Mouse (Mus musculus): ENCODE results near the gene Macf1. TPM values are rescaled to one million over a fixed set of nuclear protein-coding genes. Genes with fewer than 3 reads are reported as not detected.

Gene Macf1
- total and polyA plus RNA-seq, 2 experiments from 2014 or later, result 57.3 to 243 TPM

DNA sequence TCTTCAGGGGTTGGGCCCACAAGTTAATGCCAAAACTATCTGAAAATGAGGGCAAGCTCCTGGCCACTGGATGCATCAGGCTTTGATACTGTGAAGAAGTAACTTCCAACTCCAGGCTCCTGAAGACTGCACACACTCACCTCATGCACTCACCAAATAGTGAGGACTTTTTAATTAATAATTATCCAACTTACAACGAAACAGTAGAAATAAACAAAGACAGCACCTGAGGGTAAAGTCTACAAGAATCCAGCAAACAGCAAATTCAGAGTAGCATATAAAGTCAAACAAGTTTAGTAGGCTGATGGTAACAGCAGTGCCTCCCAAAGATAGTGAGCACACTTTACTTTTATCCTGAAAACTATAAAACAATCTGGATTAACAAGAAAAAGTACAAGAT is 168.5 kb downstream of the Macf1 start:
- Histone ChIP-seq H3K36me3 (ENCODE audit: insufficient read depth, low read length) (peaks cover 17% of the 10 kb centered on the region), H3K9me3 (ENCODE audit: low read length) (no peaks in the 10 kb centered on the region), H3K9ac (replicated peaks; ENCODE audit: low read length) (no peak overlapping the region), H3K4me1 (ENCODE audit: insufficient read depth, low read length) (no peaks in the 10 kb centered on the region), H3K27me3 (ENCODE audit: insufficient read depth, low read length) (no peaks in the 10 kb centered on the region), H3K4me3 (ENCODE audit: low read length) (no peak overlapping the region), H3K27ac (no peak overlapping the region), H3K4me2 (ENCODE audit: low read depth, low read length) (no peak overlapping the region)
- 82% methylated on average over 1 of the region's 1 CpGs for WGBS
- ATAC-seq (no peak), DNase-seq (ENCODE audit: low spot score) (no peak)
- TF ChIP-seq CTCF (IDR thresholded peaks at IDR 0.05; ENCODE audit: low read depth), result no peak

DNA sequence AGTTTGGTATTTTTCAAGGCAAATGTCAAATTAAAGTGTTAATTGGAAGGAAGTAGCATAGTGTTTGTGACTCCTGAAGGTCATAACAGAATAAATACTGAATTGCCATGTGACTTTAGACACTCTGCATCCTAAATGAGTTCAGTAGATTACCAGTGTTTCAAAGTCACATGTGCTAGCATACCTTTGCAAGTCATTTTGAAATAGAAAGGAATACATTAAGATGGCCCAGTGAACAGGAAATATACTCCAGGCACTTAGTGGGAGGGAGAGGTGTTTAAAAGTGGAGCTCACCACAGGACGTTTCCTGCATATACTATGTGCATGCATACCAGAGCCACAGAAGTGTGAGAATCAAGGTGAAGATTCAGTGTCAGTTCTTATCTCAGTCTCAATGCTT is 174.0 kb downstream of the Macf1 start:
- Histone ChIP-seq H3K4me1 (ENCODE audit: insufficient read depth, low read length) (no peaks in the 10 kb centered on the region), H3K9me3 (ENCODE audit: low read length) (no peaks in the 10 kb centered on the region), H3K36me3 (ENCODE audit: insufficient read depth, low read length) (peaks cover 57% of the 10 kb centered on the region), H3K4me3 (ENCODE audit: low read length) (no peak overlapping the region), H3K9ac (replicated peaks; ENCODE audit: low read length) (no peak overlapping the region), H3K27ac (no peak overlapping the region), H3K4me2 (ENCODE audit: low read depth, low read length) (no peak overlapping the region), H3K27me3 (ENCODE audit: insufficient read depth, low read length) (no peaks in the 10 kb centered on the region)
- DNase-seq (ENCODE audit: low spot score), result no peak
- TF ChIP-seq CTCF (IDR thresholded peaks at IDR 0.05; ENCODE audit: low read depth), result no peak
- no peak for ATAC-seq
- 56% methylated on average over 1 of the region's 1 CpGs for WGBS

DNA sequence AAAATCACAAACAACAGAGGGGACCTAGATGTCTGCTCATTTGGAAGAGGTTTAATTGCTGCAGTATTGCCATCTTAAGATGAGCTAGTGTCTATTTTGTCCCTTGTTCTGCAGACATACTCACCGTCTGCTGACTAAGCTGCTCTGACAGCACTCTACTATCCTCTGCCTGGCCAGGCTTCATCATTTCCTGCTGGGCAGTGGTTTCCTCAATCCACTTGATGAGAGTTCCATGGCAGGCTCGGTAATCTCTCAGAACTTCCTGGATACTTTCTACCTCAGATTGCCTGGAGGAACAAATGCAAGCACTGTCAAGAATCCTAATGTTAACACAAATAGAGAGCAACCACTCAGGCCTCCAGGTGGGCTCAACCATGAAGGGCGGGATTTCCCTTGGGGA is 195.1 kb downstream of the Macf1 start:
- peaks cover 71% of the 10 kb centered on the region for H3K36me3 ChIP-seq (ENCODE audit: insufficient read depth, low read length)

DNA sequence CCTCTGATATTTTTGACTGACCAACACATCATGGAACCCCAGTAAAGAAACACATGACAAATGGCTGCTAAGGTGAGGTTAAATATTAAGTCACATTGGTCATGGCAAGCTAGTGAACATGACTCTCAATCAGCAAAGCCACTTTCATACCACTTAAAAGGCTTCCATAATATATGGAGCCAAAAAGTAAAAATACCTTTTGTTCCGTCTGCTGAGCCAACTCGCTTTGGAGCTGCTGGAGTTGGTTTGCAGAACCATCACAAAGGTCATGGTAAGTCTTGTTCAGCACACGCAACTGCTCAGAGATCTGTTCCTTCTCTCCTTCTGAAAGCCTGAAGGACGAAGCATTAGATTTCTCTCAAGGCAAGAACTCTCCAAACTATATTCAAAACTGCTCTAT is 204.2 kb downstream of the Macf1 start:
- no peak for TF ChIP-seq CTCF (IDR thresholded peaks at IDR 0.05; ENCODE audit: low read depth)
- H3K4me3 ChIP-seq (ENCODE audit: low read length), result no peak overlapping the region
- peaks cover 37% of the 10 kb centered on the region for H3K36me3 ChIP-seq (ENCODE audit: insufficient read depth, low read length)
- no peak overlapping the region for H3K4me2 ChIP-seq (ENCODE audit: low read depth, low read length)
- no peaks in the 10 kb centered on the region for H3K4me1 ChIP-seq (ENCODE audit: insufficient read depth, low read length)
- ATAC-seq (no peak), DNase-seq (ENCODE audit: low spot score) (no peak)
- H3K27ac ChIP-seq, result no peak overlapping the region
- 91% methylated on average over 4 of the region's 4 CpGs for WGBS
- H3K27me3 ChIP-seq (ENCODE audit: insufficient read depth, low read length), result no peaks in the 10 kb centered on the region
- H3K9ac ChIP-seq (replicated peaks; ENCODE audit: low read length), result no peak overlapping the region
- no peaks in the 10 kb centered on the region for H3K9me3 ChIP-seq (ENCODE audit: low read length)

More for the DNA sequence above, 195.1 kb downstream of the Macf1 start:
- ATAC-seq (no peak), DNase-seq (ENCODE audit: low spot score) (no peak)
- TF ChIP-seq CTCF (IDR thresholded peaks at IDR 0.05; ENCODE audit: low read depth), result no peak
- Histone ChIP-seq H3K9me3 (ENCODE audit: low read length) (no peaks in the 10 kb centered on the region), H3K9ac (replicated peaks; ENCODE audit: low read length) (no peak overlapping the region), H3K27ac (no peak overlapping the region), H3K4me1 (ENCODE audit: insufficient read depth, low read length) (no peaks in the 10 kb centered on the region), H3K27me3 (ENCODE audit: insufficient read depth, low read length) (no peaks in the 10 kb centered on the region), H3K4me2 (ENCODE audit: low read depth, low read length) (no peak overlapping the region), H3K4me3 (ENCODE audit: low read length) (no peak overlapping the region)
- 85% methylated on average over 3 of the region's 3 CpGs for WGBS

DNA sequence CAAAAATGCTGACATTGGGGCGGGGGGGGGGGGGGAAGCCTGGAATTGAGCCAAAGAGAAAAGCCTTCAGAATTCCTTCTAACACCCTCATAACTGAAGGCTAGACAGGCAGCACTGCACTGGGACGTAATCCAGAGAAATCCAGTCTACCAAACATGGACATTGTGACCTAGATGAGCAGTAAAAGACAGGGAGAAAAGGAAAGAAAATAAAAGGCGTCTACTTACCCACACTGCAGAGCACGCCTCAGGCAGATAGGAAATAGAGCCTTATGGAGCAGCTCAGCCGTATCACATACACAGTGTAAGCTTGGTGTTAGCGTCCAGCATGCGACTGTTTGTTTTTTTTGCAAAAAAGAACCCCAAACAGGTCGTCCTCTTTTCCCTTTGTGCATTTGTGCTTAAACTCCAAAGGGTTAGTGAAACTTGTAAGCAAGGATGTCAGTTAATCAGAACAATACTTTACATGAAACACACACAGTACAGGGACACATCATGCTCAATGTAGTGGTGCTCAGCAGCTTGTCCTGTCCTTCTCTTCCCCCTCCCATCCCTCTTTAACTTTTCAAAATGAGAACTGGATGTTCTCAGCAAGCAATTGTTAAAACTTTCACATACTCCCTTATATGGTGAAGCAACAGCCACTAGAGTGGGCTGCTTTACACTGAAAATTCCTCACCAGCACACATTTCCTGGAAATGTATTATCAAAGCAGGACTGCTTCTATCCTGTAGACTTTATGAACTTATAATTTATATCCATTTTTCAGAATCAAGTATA is 205.3 kb downstream of the Macf1 start:
- WGBS, result 72% methylated on average over 8 of the region's 8 CpGs
- no peak for TF ChIP-seq CTCF (IDR thresholded peaks at IDR 0.05; ENCODE audit: low read depth)

DNA sequence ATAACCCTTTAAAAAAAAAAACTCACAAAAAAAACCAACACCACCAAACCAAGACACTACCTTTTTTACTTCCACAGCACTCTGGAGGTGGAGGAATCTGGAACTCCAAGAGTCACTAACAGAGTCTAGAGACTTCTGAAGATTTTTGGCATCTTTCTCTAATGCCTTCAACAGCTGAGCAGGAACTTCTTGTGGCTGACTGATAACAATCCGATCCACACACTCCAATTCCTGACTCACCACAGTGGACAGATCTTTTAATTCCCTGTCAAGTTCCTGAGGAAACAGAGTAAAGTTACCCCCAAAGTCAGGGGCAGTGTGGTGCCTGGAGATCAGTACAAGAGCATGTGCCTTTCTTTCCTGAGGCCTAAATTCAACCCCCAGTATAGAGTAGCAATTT is 218.4 kb downstream of the Macf1 start:
- no peaks in the 10 kb centered on the region for H3K4me1 ChIP-seq (ENCODE audit: insufficient read depth, low read length)
- no peak for TF ChIP-seq CTCF (IDR thresholded peaks at IDR 0.05; ENCODE audit: low read depth)
- no peaks in the 10 kb centered on the region for H3K9me3 ChIP-seq (ENCODE audit: low read length)
- no peak overlapping the region for H3K4me3 ChIP-seq (ENCODE audit: low read length)
- DNase-seq (ENCODE audit: low spot score), result no peak
- WGBS, result 97% methylated on average over 1 of the region's 1 CpGs
- peaks cover 59% of the 10 kb centered on the region for H3K36me3 ChIP-seq (ENCODE audit: insufficient read depth, low read length)
- no peaks in the 10 kb centered on the region for H3K27me3 ChIP-seq (ENCODE audit: insufficient read depth, low read length)
- ATAC-seq, result no peak
- H3K4me2 ChIP-seq (ENCODE audit: low read depth, low read length), result no peak overlapping the region
- H3K27ac ChIP-seq, result no peak overlapping the region
- H3K9ac ChIP-seq (replicated peaks; ENCODE audit: low read length), result no peak overlapping the region

More for the DNA sequence above, 205.3 kb downstream of the Macf1 start:
- no peak for DNase-seq (ENCODE audit: low spot score)
- no peak for ATAC-seq
- Histone ChIP-seq H3K4me3 (ENCODE audit: low read length) (no peak overlapping the region), H3K27me3 (ENCODE audit: insufficient read depth, low read length) (no peaks in the 10 kb centered on the region), H3K9ac (replicated peaks; ENCODE audit: low read length) (no peak overlapping the region), H3K36me3 (ENCODE audit: insufficient read depth, low read length) (peaks cover 40% of the 10 kb centered on the region), H3K4me1 (ENCODE audit: insufficient read depth, low read length) (no peaks in the 10 kb centered on the region), H3K27ac (peak overlapping the region; percentile 16; the same call in 1 of the 2 replicates), H3K9me3 (ENCODE audit: low read length) (no peaks in the 10 kb centered on the region), H3K4me2 (ENCODE audit: low read depth, low read length) (no peak overlapping the region)

DNA sequence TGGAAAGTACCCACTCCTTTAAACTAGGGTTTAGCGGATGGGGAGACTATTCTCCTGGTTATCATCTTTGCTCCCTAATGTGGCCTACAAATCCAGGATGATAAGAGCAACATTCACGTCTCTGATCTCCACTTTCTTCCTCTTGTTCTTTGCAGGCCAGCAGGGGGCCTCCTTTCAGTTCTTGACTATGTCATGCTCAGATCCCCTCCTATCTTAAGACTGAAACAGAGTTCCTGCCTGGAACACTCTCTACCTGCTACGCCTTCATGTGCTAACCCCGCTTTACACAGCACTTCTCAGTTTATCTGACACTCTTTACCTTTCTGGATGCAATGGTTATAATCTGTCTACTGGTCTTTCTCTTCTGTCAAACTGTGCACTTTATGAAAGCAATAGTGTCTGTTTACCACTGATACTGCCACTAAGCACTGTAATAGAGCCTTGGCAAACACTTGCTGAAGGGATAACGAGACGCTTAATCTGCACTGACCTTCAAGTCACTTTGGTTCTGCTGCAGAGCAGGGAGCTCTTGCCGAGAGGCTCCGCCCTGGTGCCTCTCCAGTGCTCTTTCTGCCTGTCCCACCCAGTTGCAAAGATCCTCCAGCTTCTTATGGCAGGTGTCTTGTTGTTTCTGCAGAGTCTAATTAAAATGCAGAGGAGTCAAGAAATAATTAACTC is 223.4 kb downstream of the Macf1 start:
- Histone ChIP-seq H3K4me2 (ENCODE audit: low read depth, low read length) (no peak overlapping the region), H3K27me3 (ENCODE audit: insufficient read depth, low read length) (no peaks in the 10 kb centered on the region), H3K36me3 (ENCODE audit: insufficient read depth, low read length) (peaks cover 80% of the 10 kb centered on the region), H3K9ac (replicated peaks; ENCODE audit: low read length) (no peak overlapping the region), H3K4me1 (ENCODE audit: insufficient read depth, low read length) (no peaks in the 10 kb centered on the region), H3K4me3 (ENCODE audit: low read length) (no peak overlapping the region), H3K27ac (no peak overlapping the region), H3K9me3 (ENCODE audit: low read length) (no peaks in the 10 kb centered on the region)
- peak; percentile 49 for TF ChIP-seq CTCF (IDR thresholded peaks at IDR 0.05; ENCODE audit: low read depth)
- 78% methylated on average over 8 of the region's 8 CpGs for WGBS
- no peak for ATAC-seq
- peak; percentile 12 for DNase-seq (ENCODE audit: low spot score)
